Mouse (Mus musculus): ENCODE results near the gene Birc5.

Gene Birc5

GRCm38 (mm10) chr11:117888168-117888852 lies 39.3 kb downstream of the Birc5 start:
- no peak for DNase-seq (ENCODE audit: low spot score)

GRCm38 (mm10) chr11:117888853-117889822 lies 40.1 kb downstream of the Birc5 start:
- DNase-seq (ENCODE audit: low spot score) = no peak

- no peak for DNase-seq (ENCODE audit: low spot score)
Measured at GRCm38 (mm10) chr11:117889887-117890340, 40.9 kb downstream of the Birc5 start.

GRCm38 (mm10) chr11:117890519-117891282 lies 41.6 kb downstream of the Birc5 start:
- DNase-seq (ENCODE audit: low spot score) = no peak

GRCm38 (mm10) chr11:117891581-117892175 lies 42.6 kb downstream of the Birc5 start:
- no peak for DNase-seq (ENCODE audit: low spot score)

- no peak for DNase-seq (ENCODE audit: low spot score)
Measured at GRCm38 (mm10) chr11:117892199-117892598, 43.1 kb downstream of the Birc5 start.

GRCm38 (mm10) chr11:117894676-117895075 lies 45.6 kb downstream of the Birc5 start:
- no peak for DNase-seq (ENCODE audit: low spot score)

GRCm38 (mm10) chr11:117896533-117896932 lies 47.5 kb downstream of the Birc5 start:
- no peak for DNase-seq (ENCODE audit: low spot score)

- DNase-seq (ENCODE audit: low spot score) = no peak
Measured at GRCm38 (mm10) chr11:117902282-117902681, 53.2 kb downstream of the Birc5 start.

- DNase-seq (ENCODE audit: low spot score) = no peak
Measured at GRCm38 (mm10) chr11:117904442-117904841, 55.4 kb downstream of the Birc5 start.
